ENCODE assay signal across 29 mouse cellular contexts in genomic region chr15:85277221-85277620, GRCm38 (mm10). TPM values are rescaled to one million over a fixed set of nuclear protein-coding genes. Genes with fewer than 3 reads are reported as not detected.
DNase-seq lines count a peak whose midpoint lies in the region; ATAC-seq lines count a peak whose summit lies in the region.
"Had no signal": no experiment of that assay in that cellular context is flagged by ENCODE, and none has a peak within 500 bp of the region (broad histone marks: within the 10 kb centered on the region; RNA-seq: fewer than 3 reads in every experiment).

No protein-coding gene starts in this region.

- no peaks in the 10 kb centered on the region for H3K27me3 ChIP-seq in embryonic facial prominence, embryonic 13.5 days
- H3K27me3 ChIP-seq in embryonic facial prominence, embryonic 10.5 days (replicated peaks; ENCODE audit: low read depth, poor library complexity, severe bottlenecking): no peaks in the 10 kb centered on the region
- no peaks in the 10 kb centered on the region for H3K27me3 ChIP-seq in limb, embryonic 12.5 days
- H3K27me3 ChIP-seq in limb, embryonic 10.5 days (ENCODE audit: low read depth, poor library complexity, severe bottlenecking): no peaks in the 10 kb centered on the region
- H3K27me3 ChIP-seq: forebrain, embryonic 12.5 days; midbrain, embryonic 12.5 days; neural tube, embryonic 12.5 days had no signal

- no peaks in the 10 kb centered on the region for H3K9me3 ChIP-seq in embryonic facial prominence, embryonic 13.5 days
- H3K9me3 ChIP-seq in embryonic facial prominence, embryonic 10.5 days: no peaks in the 10 kb centered on the region
- H3K9me3 ChIP-seq in limb, embryonic 12.5 days: no peaks in the 10 kb centered on the region
- no peaks in the 10 kb centered on the region for H3K9me3 ChIP-seq in limb, embryonic 10.5 days (replicated peaks)
- H3K9me3 ChIP-seq: forebrain, embryonic 12.5 days; megakaryocyte, embryonic 14.5 days; midbrain, embryonic 12.5 days; neural tube, embryonic 12.5 days had no signal

- ATAC-seq in embryonic facial prominence, embryonic 13.5 days (ENCODE audit: insufficient number of reproducible peaks, insufficient read depth, low FRiP score, low TSS enrichment, low read depth): no peak
- ATAC-seq in limb, embryonic 12.5 days (ENCODE audit: insufficient number of reproducible peaks, insufficient read depth, low FRiP score, low TSS enrichment, low read depth): no peak
- ATAC-seq: activated CD4-positive, CD25-positive, alpha-beta regulatory T cell, adult 4 months; hindbrain, embryonic 16.5 days; liver, postnatal 0 days; lung, postnatal 0 days had no signal

- peaks cover 45% of the 10 kb centered on the region for H3K36me3 ChIP-seq in embryonic facial prominence, embryonic 13.5 days
- peaks cover 47% of the 10 kb centered on the region for H3K36me3 ChIP-seq in embryonic facial prominence, embryonic 10.5 days (replicated peaks)
- peaks cover 76% of the 10 kb centered on the region; the same call in 1 of the 2 replicates for H3K36me3 ChIP-seq in limb, embryonic 12.5 days
- H3K36me3 ChIP-seq in limb, embryonic 10.5 days: peaks cover 76% of the 10 kb centered on the region
- H3K36me3 ChIP-seq: forebrain, embryonic 12.5 days; midbrain, embryonic 12.5 days had no signal

- H3K9ac ChIP-seq in embryonic facial prominence, embryonic 13.5 days: no peak overlapping the region
- H3K9ac ChIP-seq in limb, embryonic 12.5 days (replicated peaks): no peak overlapping the region
- H3K9ac ChIP-seq: forebrain, embryonic 12.5 days; liver, postnatal 0 days; midbrain, embryonic 12.5 days; neural tube, embryonic 12.5 days had no signal

- H3K4me2 ChIP-seq in embryonic facial prominence, embryonic 13.5 days: no peak overlapping the region; the same call in 1 of the 2 replicates
- no peak overlapping the region; the same call in 1 of the 2 replicates for H3K4me2 ChIP-seq in limb, embryonic 12.5 days
- H3K4me2 ChIP-seq: forebrain, embryonic 12.5 days; liver, embryonic 11.5 days; midbrain, embryonic 12.5 days; neural tube, embryonic 12.5 days had no signal

- no peak overlapping the region for H3K4me3 ChIP-seq in embryonic facial prominence, embryonic 13.5 days
- no peak overlapping the region for H3K4me3 ChIP-seq in embryonic facial prominence, embryonic 10.5 days
- H3K4me3 ChIP-seq in limb, embryonic 12.5 days (replicated peaks): no peak overlapping the region
- no peak overlapping the region for H3K4me3 ChIP-seq in limb, embryonic 10.5 days
- H3K4me3 ChIP-seq: erythroblast, embryonic 14.5 days; forebrain, embryonic 12.5 days; megakaryocyte, embryonic 14.5 days; midbrain, embryonic 12.5 days; myocyte; neural tube, embryonic 12.5 days had no signal

- H3K4me1 ChIP-seq in embryonic facial prominence, embryonic 13.5 days: peaks cover 7% of the 10 kb centered on the region
- peaks cover 23% of the 10 kb centered on the region for H3K4me1 ChIP-seq in embryonic facial prominence, embryonic 10.5 days
- H3K4me1 ChIP-seq in limb, embryonic 12.5 days (replicated peaks): no peaks in the 10 kb centered on the region; the same call in 1 of the 2 replicates
- H3K4me1 ChIP-seq in limb, embryonic 10.5 days: 0 out of 2 replicates have a peak, but pooled peaks cover 3% of the 10 kb centered on the region

- DNase-seq in embryonic facial prominence, embryonic 10.5 days (ENCODE audit: low spot score): no peak
- DNase-seq in limb, embryonic 10.5 days (ENCODE audit: low spot score): no peak
- DNase-seq in kidney, postnatal 25 days: peak; percentile 64 to 81
- DNase-seq in thymus, adult 18-20 months: no peak
- DNase-seq in heart, postnatal 4 days: no peak
- DNase-seq: adrenal gland, adult 8-10 months; cerebellum, adult 8-10 months; cerebellum, postnatal 25 days; gastrocnemius, postnatal 14 days; heart, postnatal 14 days; liver, postnatal 0 days; lung, postnatal 4 days; right cerebral cortex, adult 18-20 months; spleen, adult 18-20 months; thymus, adult 2 months; thymus, postnatal 36 days had no signal

- H3K27ac ChIP-seq in embryonic facial prominence, embryonic 13.5 days: peak overlapping the region; percentile 33; the same call in 1 of the 2 replicates
- H3K27ac ChIP-seq in embryonic facial prominence, embryonic 10.5 days (replicated peaks): no peak overlapping the region
- H3K27ac ChIP-seq in limb, embryonic 12.5 days: peak overlapping the region; percentile 23; the same call in 1 of the 2 replicates
- H3K27ac ChIP-seq in limb, embryonic 10.5 days: no peak overlapping the region
- H3K27ac ChIP-seq: forebrain, embryonic 12.5 days; midbrain, embryonic 12.5 days; neural tube, embryonic 12.5 days; stomach, postnatal 0 days had no signal

- 80% methylated on average over 8 of the region's 8 CpGs for WGBS in embryonic facial prominence, embryonic 13.5 days
- WGBS in embryonic facial prominence, embryonic 10.5 days: 85% methylated on average over 8 of the region's 8 CpGs
- WGBS in limb, embryonic 12.5 days: 86% methylated on average over 8 of the region's 8 CpGs
- 91% methylated on average over 8 of the region's 8 CpGs for WGBS in limb, embryonic 10.5 days

RNA-seq across cellular contexts. Expression of gene Atxn10, which starts 58.8 kb away (rescaled TPM):
- polyA plus RNA-seq in embryonic facial prominence, embryonic 13.5 days (2015; fragmentation: Nextera tagmentation; extraction: Ambion mirVana): 336 and 343 TPM in 2 replicates
- 309 and 313 TPM in 2 replicates for polyA plus RNA-seq in embryonic facial prominence, embryonic 10.5 days (2016; fragmentation: Nextera tagmentation; extraction: Ambion mirVana)
- 320 and 323 TPM in 2 replicates for polyA plus RNA-seq in limb, embryonic 12.5 days (2016; fragmentation: Nextera tagmentation; extraction: Ambion mirVana)
- 284 and 311 TPM in 2 replicates for polyA plus RNA-seq in limb, embryonic 10.5 days (2016; fragmentation: Nextera tagmentation; extraction: Ambion mirVana)
- total RNA-seq in heart, postnatal 4 days (2021): 100 to 1,000 TPM; 119 to 127 TPM

Comparison
In these comparisons a context has a peak if more than half of its experiments do, and no peak if none do; other contexts are left out.
1. H3K27ac ChIP-seq: peak in embryonic facial prominence, embryonic 13.5 days (single experiment) and limb, embryonic 12.5 days (single experiment); none in embryonic facial prominence, embryonic 10.5 days (single experiment) and limb, embryonic 10.5 days (single experiment).
2. DNase-seq: peak in kidney, postnatal 25 days (2 of 2); none in embryonic facial prominence, embryonic 10.5 days (single experiment), limb, embryonic 10.5 days (single experiment), thymus, adult 18-20 months (0 of 2) and heart, postnatal 4 days (single experiment).